Mouse (Mus musculus) granulocyte monocyte progenitor cell, adult 5-6 weeks (primary cell): Measurements from ENCODE around the gene Ankfy1. TPM values are rescaled to one million over a fixed set of nuclear protein-coding genes. Genes with fewer than 3 reads are reported as not detected.
"Not testable (repeated sequence)": the region's sequence is repeated elsewhere in the genome, so short reads cannot be mapped to it uniquely, and the experiment has no call there.

Experiments used
- ATAC-seq: replicated peaks from 2 replicates; pipeline ENCODE4 v1.8.0; 2016; ENCODE audit warnings: mild to moderate bottlenecking, moderate TSS enrichment, inconsistent platforms; ENCODE audit not compliant: poor library complexity, severe bottlenecking
- total RNA-seq, 2 experiments: library from RNA; stranded (forward) in 1 of 2; stranded (reverse) in 1 of 2; fragments of 200-712, 200-1000 nt in 1 of 2; fragments of >200 nt in 1 of 2; fragmentation: Nextera tagmentation in 1 of 2; gene quantifications; 2 replicates each; pipeline ENCODE4 v1.2.3; 2014 to 2017

Ankfy1 gene
- total RNA-seq, 2 experiments from 2014 or later = 34.3 to 36.0 TPM

GRCm38 (mm10) chr11:72712721-72713120 is 22.9 kb downstream of the Ankfy1 start:
- no peak for ATAC-seq

GRCm38 (mm10) chr11:72718161-72718560 is 28.4 kb downstream of the Ankfy1 start:
- no peak for ATAC-seq

GRCm38 (mm10) chr11:72723165-72723564 is 33.4 kb downstream of the Ankfy1 start:
- ATAC-seq = no peak

GRCm38 (mm10) chr11:72723871-72724270 is 34.1 kb downstream of the Ankfy1 start:
- no peak for ATAC-seq

GRCm38 (mm10) chr11:72726023-72726422 is 36.2 kb downstream of the Ankfy1 start:
- ATAC-seq = no peak

- ATAC-seq = no peak
These were observed 43.9 kb downstream of the Ankfy1 start for GRCm38 (mm10) chr11:72733736-72734135.

- ATAC-seq = no peak
These were observed 45.2 kb downstream of the Ankfy1 start for GRCm38 (mm10) chr11:72734840-72735518.

GRCm38 (mm10) chr11:72735519-72735860 is 45.7 kb downstream of the Ankfy1 start:
- no peak for ATAC-seq

GRCm38 (mm10) chr11:72736320-72736719 is 46.5 kb downstream of the Ankfy1 start:
- no peak for ATAC-seq

- ATAC-seq = not testable (repeated sequence)
These were observed 47.7 kb downstream of the Ankfy1 start for GRCm38 (mm10) chr11:72737517-72737916.

- peak; percentile 17; the same call in 1 of the 2 replicates for ATAC-seq
These were observed 49.2 kb downstream of the Ankfy1 start for GRCm38 (mm10) chr11:72739048-72739447.

- ATAC-seq = peak; percentile 68
These were observed 62.1 kb downstream of the Ankfy1 start for GRCm38 (mm10) chr11:72751956-72752355.

- no peak for ATAC-seq
These were observed 68.5 kb downstream of the Ankfy1 start for GRCm38 (mm10) chr11:72758316-72758715.

GRCm38 (mm10) chr11:72759581-72759980 is 69.8 kb downstream of the Ankfy1 start:
- no peak for ATAC-seq

GRCm38 (mm10) chr11:72760781-72761180 is 71.0 kb downstream of the Ankfy1 start:
- no peak for ATAC-seq

GRCm38 (mm10) chr11:72764270-72764669 is 74.5 kb downstream of the Ankfy1 start:
- no peak for ATAC-seq

- ATAC-seq = no peak
These were observed 77.9 kb downstream of the Ankfy1 start for GRCm38 (mm10) chr11:72767716-72768115.

GRCm38 (mm10) chr11:72769061-72769460 is 79.3 kb downstream of the Ankfy1 start:
- ATAC-seq = no peak

GRCm38 (mm10) chr11:72770324-72770723 is 80.5 kb downstream of the Ankfy1 start:
- ATAC-seq = no peak

- no peak for ATAC-seq
These were observed 81.0 kb downstream of the Ankfy1 start for GRCm38 (mm10) chr11:72770816-72771215.

GRCm38 (mm10) chr11:72771461-72771860 is 81.7 kb downstream of the Ankfy1 start:
- ATAC-seq = no peak

GRCm38 (mm10) chr11:72772611-72773010 is 82.8 kb downstream of the Ankfy1 start:
- not testable (repeated sequence) for ATAC-seq
